Mouse (Mus musculus) erythroblast, embryonic 14.5 days (primary cell): ENCODE measurements around the gene Pom121l2. TPM values are rescaled to one million over a fixed set of nuclear protein-coding genes. Genes with fewer than 3 reads are reported as not detected.

Experiments
- H3K27me3 ChIP-seq: 2 replicates; pipeline ENCODE4 v1.6.1; 2012; ENCODE audit warnings: inconsistent platforms; ENCODE audit not compliant: control insufficient read depth
- H3K36me3 ChIP-seq: 2 replicates; pipeline ENCODE4 v1.6.1; 2012; ENCODE audit warnings: mild to moderate bottlenecking, inconsistent platforms; ENCODE audit not compliant: control insufficient read depth
- H3K4me1 ChIP-seq: 2 replicates; pipeline ENCODE4 v1.6.1; 2012; ENCODE audit warnings: inconsistent platforms; ENCODE audit not compliant: control insufficient read depth
- H3K4me3 ChIP-seq: replicated peaks from 2 replicates; pipeline ENCODE3; 2012; ENCODE audit warnings: moderate library complexity, mild to moderate bottlenecking, inconsistent platforms
- H3K9me3 ChIP-seq: 2 replicates; pipeline ENCODE4 v1.6.1; 2012; ENCODE audit warnings: low read length, inconsistent platforms, mixed read lengths; ENCODE audit not compliant: control insufficient read depth
- GATA1 ChIP-seq: IDR thresholded peaks from 2 replicates; pipeline ENCODE4 v1.6.1; 2012; ENCODE audit warnings: low read length, inconsistent platforms, mixed read lengths
- TAL1 ChIP-seq: IDR thresholded peaks from 3 replicates; pipeline ENCODE4 v1.6.1; 2012; ENCODE audit warnings: low read length, inconsistent platforms, mixed read lengths
- polyA plus RNA-seq: library from polyadenylated mRNA; stranded (reverse); fragments of >175 nt; gene quantifications from 2 replicates; pipeline ENCODE4 v1.2.3, GENCODE M21; 2012

The Pom121l2 gene
- not detected in 2 replicates for polyA plus RNA-seq

GRCm38 (mm10) chr13:21980981-21981802 is at the start of gene Pom121l2:
Gene Pom121l2, plus strand, starts transcription at chr13:21981194.
- peaks cover 4% of the 10 kb centered on the region; the same call in 1 of the 2 replicates for H3K4me1 ChIP-seq
- no peaks in the 10 kb centered on the region for H3K36me3 ChIP-seq
- TF ChIP-seq TAL1 (no peak), GATA1 (no peak)
- H3K4me3 ChIP-seq = peak within 1 kb of the TSS; percentile 41
- H3K27me3 ChIP-seq = peaks cover 84% of the 10 kb centered on the region
- peaks cover 2% of the 10 kb centered on the region; the same call in 1 of the 2 replicates for H3K9me3 ChIP-seq

DNA sequence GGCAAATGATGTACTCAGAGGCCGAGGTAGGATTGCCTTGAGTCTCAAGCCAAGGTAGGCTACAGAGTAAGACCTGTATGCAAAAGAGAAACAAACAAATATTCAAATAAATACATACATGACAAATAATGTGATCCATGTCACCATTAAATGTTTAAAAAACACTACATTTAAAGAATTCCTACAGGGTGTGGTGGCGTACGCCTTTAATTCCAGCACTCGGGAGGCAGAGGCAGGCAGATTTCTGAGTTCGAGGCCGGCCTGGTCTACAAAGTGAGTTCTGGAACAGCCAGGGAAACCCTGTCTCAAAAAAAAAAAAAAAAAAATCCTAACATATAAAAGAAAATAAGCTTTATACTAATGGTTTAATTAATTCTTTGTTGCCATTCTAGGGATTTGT is 49.3 kb upstream of the Pom121l2 start:
- Histone ChIP-seq H3K9me3 (no peaks in the 10 kb centered on the region), H3K4me3 (no peak overlapping the region), H3K36me3 (no peaks in the 10 kb centered on the region), H3K27me3 (no peaks in the 10 kb centered on the region), H3K4me1 (peaks cover 47% of the 10 kb centered on the region)
- TF ChIP-seq TAL1 (no peak), GATA1 (no peak)

DNA sequence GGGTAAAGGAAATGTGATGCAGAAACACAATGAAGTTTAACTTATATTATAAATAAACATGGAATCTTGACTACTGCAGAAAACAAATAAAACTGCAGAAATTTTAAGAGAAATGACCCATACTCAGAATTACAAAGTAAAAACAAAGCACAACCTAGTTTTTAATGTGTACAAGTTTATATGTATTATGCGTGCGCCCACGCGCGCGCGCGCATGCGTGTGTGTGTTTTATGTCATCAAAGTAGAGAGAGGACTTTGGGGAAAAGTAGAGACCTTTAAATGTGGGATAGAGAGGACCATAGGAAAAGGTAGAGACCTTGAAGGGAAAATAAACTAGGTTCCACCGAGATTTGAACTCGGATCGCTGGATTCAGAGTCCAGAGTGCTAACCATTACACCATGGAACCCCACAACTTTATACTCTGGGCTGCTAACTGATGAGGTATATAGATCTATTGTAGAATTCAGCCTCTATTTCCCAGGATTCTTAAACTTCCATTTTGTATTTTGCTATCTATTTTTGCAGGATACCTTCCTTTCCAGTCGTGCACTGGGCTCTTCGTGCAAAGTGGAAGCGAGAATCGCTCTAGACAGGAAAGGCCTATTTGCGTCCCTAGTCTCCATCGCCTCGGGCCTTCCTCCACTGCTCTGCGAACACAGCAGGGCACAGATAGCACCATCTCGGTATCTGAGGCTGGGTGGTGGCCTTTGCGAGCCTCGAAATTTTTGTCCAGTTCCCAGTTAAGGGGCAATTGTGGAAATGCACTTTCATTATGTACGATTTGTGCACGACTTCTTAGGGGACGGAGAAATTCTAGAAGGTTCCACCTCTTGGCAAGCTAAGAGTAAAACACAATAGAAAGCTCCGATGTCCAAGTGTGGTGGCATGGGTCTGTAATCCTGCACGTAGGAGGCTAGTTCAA is 47.1 kb upstream of the Pom121l2 start:
- Histone ChIP-seq H3K27me3 (no peaks in the 10 kb centered on the region), H3K36me3 (no peaks in the 10 kb centered on the region), H3K4me1 (peaks cover 49% of the 10 kb centered on the region), H3K9me3 (no peaks in the 10 kb centered on the region), H3K4me3 (peak overlapping the region; percentile 61)
- TF ChIP-seq TAL1 (no peak), GATA1 (no peak)

DNA sequence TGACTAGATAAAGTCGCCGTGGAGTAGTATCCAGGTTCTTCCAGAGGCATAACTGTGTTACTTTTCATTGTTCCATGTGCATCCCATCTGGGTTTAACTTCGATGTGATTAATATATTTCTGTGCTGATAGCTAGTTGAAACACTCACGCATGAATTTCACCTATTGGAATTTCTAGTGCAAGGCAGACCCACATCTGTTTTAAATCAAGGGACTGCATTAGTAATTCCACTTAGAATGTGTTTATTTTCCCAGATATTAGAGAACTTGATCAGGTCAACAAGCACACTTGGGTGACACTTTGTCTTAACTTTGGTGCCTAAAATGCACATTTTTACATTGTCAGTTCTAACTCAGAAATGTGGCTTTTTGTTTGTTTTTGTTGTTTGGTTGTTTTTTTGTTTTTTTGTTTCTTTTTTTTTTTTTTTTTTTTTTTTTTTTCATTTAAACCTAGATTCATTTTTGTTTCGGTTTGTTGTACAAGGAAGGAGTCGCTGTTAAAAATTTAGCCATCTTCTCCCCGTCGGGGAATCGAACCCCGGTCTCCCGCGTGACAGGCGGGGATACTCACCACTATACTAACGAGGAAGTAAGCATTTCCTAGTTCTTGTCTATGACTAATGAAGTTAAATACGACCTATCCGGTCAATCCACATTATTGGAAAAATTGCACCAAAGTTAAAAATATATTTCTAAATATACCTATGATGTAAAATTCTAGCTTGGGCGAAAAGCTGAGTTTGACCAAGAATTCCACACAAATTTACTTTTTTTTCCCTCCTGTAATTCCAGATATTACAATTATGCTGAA is 45.8 kb upstream of the Pom121l2 start:
- no peaks in the 10 kb centered on the region for H3K27me3 ChIP-seq
- no peak for TF ChIP-seq GATA1
- no peak for TF ChIP-seq TAL1
- H3K9me3 ChIP-seq = no peaks in the 10 kb centered on the region
- H3K4me1 ChIP-seq = peaks cover 48% of the 10 kb centered on the region
- no peaks in the 10 kb centered on the region for H3K36me3 ChIP-seq
- peak overlapping the region; percentile 64 for H3K4me3 ChIP-seq

- Histone ChIP-seq H3K36me3 (no peaks in the 10 kb centered on the region), H3K27me3 (no peaks in the 10 kb centered on the region), H3K4me3 (peak overlapping the region; percentile 64), H3K4me1 (peaks cover 50% of the 10 kb centered on the region), H3K9me3 (no peaks in the 10 kb centered on the region)
- no peak for TF ChIP-seq TAL1
Measured at GRCm38 (mm10) chr13:21935833-21936232, 45.2 kb upstream of the Pom121l2 start.

DNA sequence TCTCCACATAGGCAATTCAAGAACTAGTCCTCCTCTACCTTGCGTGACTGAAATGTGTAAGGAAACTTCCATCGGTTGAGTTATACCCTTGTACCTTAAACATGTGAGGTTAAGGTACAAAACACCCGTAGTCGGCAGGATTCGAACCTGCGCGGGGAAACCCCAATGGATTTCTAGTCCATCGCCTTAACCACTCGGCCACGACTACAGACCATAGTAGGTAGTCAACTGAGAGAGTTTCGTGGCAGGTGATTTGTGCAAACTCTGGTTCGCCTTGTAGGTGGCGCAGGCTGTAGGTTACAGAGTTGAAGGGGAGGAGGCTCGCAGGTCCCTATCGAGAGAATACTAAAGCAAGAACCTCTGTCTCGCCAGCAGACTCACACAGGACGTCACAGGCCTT is 44.0 kb upstream of the Pom121l2 start:
- TF ChIP-seq GATA1 (no peak), TAL1 (no peak)
- H3K4me3 ChIP-seq = peak overlapping the region; percentile 64
- no peaks in the 10 kb centered on the region for H3K36me3 ChIP-seq
- H3K27me3 ChIP-seq = no peaks in the 10 kb centered on the region
- no peaks in the 10 kb centered on the region for H3K9me3 ChIP-seq
- H3K4me1 ChIP-seq = peaks cover 54% of the 10 kb centered on the region

DNA sequence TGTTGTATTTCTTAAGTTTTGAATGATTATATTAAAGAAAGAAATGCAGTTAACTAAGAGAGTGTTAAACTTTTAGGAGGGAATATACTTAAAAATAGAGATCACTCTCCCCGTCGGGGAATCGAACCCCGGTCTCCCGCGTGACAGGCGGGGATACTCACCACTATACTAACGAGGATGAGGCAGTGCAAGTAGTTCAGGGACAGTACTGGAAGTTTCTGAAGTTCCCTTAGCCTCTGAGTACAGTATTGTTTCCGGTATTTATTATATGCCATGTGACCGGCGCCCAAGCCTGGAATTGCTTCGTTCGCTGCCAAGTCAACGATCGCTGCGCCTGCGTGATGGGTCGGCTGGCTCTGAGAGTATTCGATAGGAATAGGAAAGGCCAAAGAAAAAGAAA is 40.8 kb upstream of the Pom121l2 start:
- Histone ChIP-seq H3K4me3 (peak overlapping the region; percentile 62), H3K4me1 (peaks cover 48% of the 10 kb centered on the region), H3K36me3 (no peaks in the 10 kb centered on the region), H3K27me3 (no peaks in the 10 kb centered on the region), H3K9me3 (no peaks in the 10 kb centered on the region)
- TF ChIP-seq TAL1 = no peak
- no peak for TF ChIP-seq GATA1

DNA sequence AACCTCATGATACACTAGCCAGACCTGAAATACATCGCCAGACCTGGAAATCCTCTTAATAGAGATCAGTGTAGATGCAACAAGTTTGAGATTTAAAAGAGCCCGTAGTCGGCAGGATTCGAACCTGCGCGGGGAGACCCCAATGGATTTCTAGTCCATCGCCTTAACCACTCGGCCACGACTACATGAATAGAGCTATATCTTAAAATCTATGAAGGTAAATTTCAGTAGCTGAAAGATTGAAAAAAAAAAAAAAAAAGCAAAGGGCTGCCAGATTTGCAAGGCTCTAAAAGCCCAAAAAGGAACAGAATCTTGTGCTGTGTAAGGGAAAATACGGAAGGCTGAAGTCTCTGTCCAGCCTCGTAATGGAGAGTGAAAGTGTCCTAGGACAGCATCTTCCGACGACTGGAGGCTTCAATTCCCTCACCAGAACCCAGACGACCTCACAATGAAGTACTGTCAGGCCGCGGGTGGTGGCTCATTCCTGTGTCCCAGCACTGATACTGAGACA is 40.1 kb upstream of the Pom121l2 start:
- TF ChIP-seq TAL1 (no peak), GATA1 (no peak)

More for the DNA sequence above, 40.1 kb upstream of the Pom121l2 start:
- Histone ChIP-seq H3K4me3 (peak overlapping the region; percentile 62), H3K27me3 (peaks cover 3% of the 10 kb centered on the region), H3K4me1 (peaks cover 48% of the 10 kb centered on the region), H3K9me3 (no peaks in the 10 kb centered on the region), H3K36me3 (no peaks in the 10 kb centered on the region)
